Mouse (Mus musculus) adrenal gland, adult 2 months (tissue): ENCODE data around the gene Ednrb. TPM values are rescaled to one million over a fixed set of nuclear protein-coding genes. Genes with fewer than 3 reads are reported as not detected.

Source experiments
- polyA plus RNA-seq: library from polyadenylated mRNA; depleted of rRNA; stranded (reverse); fragments of >200 nt; gene quantifications from 2 replicates; pipeline ENCODE4 v1.2.3, GENCODE M21; 2012; rRNA removed
- total RNA-seq, 2 experiments: library from RNA; stranded (reverse); gene quantifications; 2 replicates each; pipeline ENCODE4 v1.2.3; 2021

Ednrb gene
- total and polyA plus RNA-seq, 3 experiments, result 3.6 to 41.3 (median 33.2) TPM

Other genes starting within 250 kb of the Ednrb start
- 1 to 10 TPM; 1.5 to 2.9 TPM for gene Slain1, start 194.2 kb downstream of the Ednrb start, total RNA-seq
- 2.9 TPM in 2 replicates for gene Slain1, start 194.2 kb downstream of the Ednrb start, polyA plus RNA-seq